Mouse (Mus musculus) CH12.LX (cell line): ENCODE results near the gene Cntn1. TPM values are rescaled to one million over a fixed set of nuclear protein-coding genes. Genes with fewer than 3 reads are reported as not detected.

Source experiments
- DNase-seq: peaks from one replicate; pipeline ENCODE4 v3.0.0-alpha.2; 2013; ENCODE audit errors: extremely low read depth
- H3K27ac ChIP-seq: 2 replicates; pipeline ENCODE4 v1.5.1; 2012; ENCODE audit warnings: low read depth, mild to moderate bottlenecking, control low read depth, moderate library complexity; ENCODE audit not compliant: insufficient read depth
- H3K27me3 ChIP-seq: replicated peaks from 2 replicates; pipeline ENCODE3; 2012; ENCODE audit warnings: inconsistent platforms
- H3K36me3 ChIP-seq, 2 experiments: replicated peaks in 1 of 2; 2 replicates each; pipeline versions ENCODE3 to v1.6.1; 2012; ENCODE audit warnings: inconsistent platforms in 1 of 2, low read length in 1 of 2, mild to moderate bottlenecking in 1 of 2, mixed read lengths in 1 of 2, moderate library complexity in 1 of 2; ENCODE audit not compliant: control insufficient read depth in 1 of 2, insufficient read depth in 1 of 2
- H3K4me1 ChIP-seq, 2 experiments: 2 replicates each; pipeline ENCODE4 v1.6.1; 2012; ENCODE audit warnings: inconsistent platforms in 1 of 2, moderate library complexity in 1 of 2; ENCODE audit not compliant: insufficient read depth in 2 of 2, control insufficient read depth in 1 of 2
- H3K4me2 ChIP-seq: 2 replicates; pipeline ENCODE4 v1.6.1; 2012; ENCODE audit warnings: low read depth, mild to moderate bottlenecking, control low read depth; ENCODE audit not compliant: poor library complexity, insufficient read depth, severe bottlenecking
- H3K4me3 ChIP-seq, 3 experiments: fragments of 150-350 bp in 1 of 3; sonication (generic) in 1 of 3; replicated peaks in 1 of 3; 2 replicates each; pipeline versions ENCODE3 to v1.5.1; 2011 to 2012; ENCODE audit warnings: low read depth in 2 of 3, low read length in 2 of 3, mild to moderate bottlenecking in 2 of 3, moderate library complexity in 2 of 3, control low read depth in 1 of 3, improper control_type of control experiment in 1 of 3, inconsistent platforms in 1 of 3, mixed read lengths in 1 of 3; ENCODE audit not compliant: poor library complexity in 1 of 3
- H3K79me2 ChIP-seq: replicated peaks from 2 replicates; pipeline ENCODE4 v1.6.1; 2012; ENCODE audit warnings: mild to moderate bottlenecking, moderate library complexity; ENCODE audit not compliant: control insufficient read depth, poor library complexity, insufficient read depth, severe bottlenecking; ENCODE audit errors: extremely low read depth
- H3K9ac ChIP-seq: 2 replicates; pipeline ENCODE4 v1.6.1; 2012; ENCODE audit warnings: low read depth, mild to moderate bottlenecking, control low read depth, moderate library complexity; ENCODE audit not compliant: insufficient read depth
- H3K9me3 ChIP-seq: replicated peaks from 2 replicates; pipeline ENCODE3; 2012; ENCODE audit warnings: low read length, inconsistent platforms, mixed read lengths
- BHLHE40 ChIP-seq: IDR thresholded peaks from 2 replicates; pipeline ENCODE4 v1.6.1; 2011; ENCODE audit warnings: mild to moderate bottlenecking, low read depth, low read length, improper control_type of control experiment
- CHD1 ChIP-seq: IDR thresholded peaks from 2 replicates; pipeline ENCODE4 v1.6.1; 2012; ENCODE audit warnings: low read depth, low read length, improper control_type of control experiment, inconsistent platforms
- CTCF ChIP-seq, 2 experiments: IDR thresholded peaks in 1 of 2; conservative IDR thresholded peaks in 1 of 2; 2 replicates each; pipeline ENCODE4 v1.5.1; 2011 to 2012; ENCODE audit warnings: low read depth in 2 of 2, low read length in 2 of 2, improper control_type of control experiment in 1 of 2, inconsistent platforms in 1 of 2, mild to moderate bottlenecking in 1 of 2, moderate library complexity in 1 of 2
- EP300 ChIP-seq: IDR thresholded peaks from 2 replicates; pipeline ENCODE4 v1.6.1; 2011; ENCODE audit warnings: low read length, improper control_type of control experiment
- ETS1 ChIP-seq: conservative IDR thresholded peaks from 2 replicates; pipeline ENCODE4 v1.6.1; 2012; ENCODE audit warnings: low read depth, mild to moderate bottlenecking, inconsistent platforms, low read length, improper control_type of control experiment, moderate library complexity
- GABPA ChIP-seq: IDR thresholded peaks from 2 replicates; pipeline ENCODE4 v1.6.1; 2012; ENCODE audit warnings: low read depth, low read length, improper control_type of control experiment, inconsistent platforms; ENCODE audit not compliant: insufficient replicate concordance
- HCFC1 ChIP-seq: IDR thresholded peaks from 2 replicates; pipeline ENCODE4 v1.6.1; 2012; ENCODE audit warnings: low read depth, mild to moderate bottlenecking, inconsistent platforms, low read length, improper control_type of control experiment
- IRF4 ChIP-seq: IDR thresholded peaks from 2 replicates; pipeline ENCODE4 v1.6.1; 2014; ENCODE audit warnings: low read depth, mild to moderate bottlenecking, inconsistent platforms, low read length, improper control_type of control experiment
- KAT2A ChIP-seq: IDR thresholded peaks from 2 replicates; pipeline ENCODE4 v1.6.1; 2012; ENCODE audit warnings: low read length, improper control_type of control experiment, inconsistent platforms; ENCODE audit not compliant: insufficient replicate concordance
- MAZ ChIP-seq: IDR thresholded peaks from 2 replicates; pipeline ENCODE4 v1.6.1; 2012; ENCODE audit warnings: low read depth, mild to moderate bottlenecking, inconsistent platforms, low read length, improper control_type of control experiment, moderate library complexity
- MEF2A ChIP-seq: IDR thresholded peaks from 2 replicates; pipeline ENCODE4 v1.6.1; 2014; ENCODE audit warnings: low read depth, mild to moderate bottlenecking, inconsistent platforms, low read length, improper control_type of control experiment, borderline replicate concordance
- MYC ChIP-seq: IDR thresholded peaks from 2 replicates; pipeline ENCODE4 v1.6.1; 2011; ENCODE audit warnings: low read depth, mild to moderate bottlenecking, improper control_type of control experiment, low read length
- NELFE ChIP-seq: IDR thresholded peaks from 2 replicates; pipeline ENCODE4 v1.6.1; 2011; ENCODE audit warnings: low read depth, low read length, improper control_type of control experiment
- NRF1 ChIP-seq: IDR thresholded peaks from 2 replicates; pipeline ENCODE4 v1.6.1; 2014; ENCODE audit warnings: low read depth, mild to moderate bottlenecking, inconsistent platforms, low read length, improper control_type of control experiment, moderate library complexity
- PAX5 ChIP-seq: IDR thresholded peaks from 2 replicates; pipeline ENCODE4 v1.6.1; 2012; ENCODE audit warnings: low read length, inconsistent platforms, mixed read lengths
- POLR2AphosphoS2 ChIP-seq: IDR thresholded peaks from 2 replicates; pipeline ENCODE4 v1.6.1; 2011; ENCODE audit warnings: low read depth, low read length, improper control_type of control experiment
- RAD21 ChIP-seq: IDR thresholded peaks from 2 replicates; pipeline ENCODE4 v1.6.1; 2011; ENCODE audit warnings: low read depth, mild to moderate bottlenecking, low read length, improper control_type of control experiment, moderate library complexity
- RCOR1 ChIP-seq: conservative IDR thresholded peaks from 2 replicates; pipeline ENCODE4 v1.6.1; 2012; ENCODE audit warnings: low read depth, mild to moderate bottlenecking, inconsistent platforms, low read length, improper control_type of control experiment
- SIN3A ChIP-seq: IDR thresholded peaks from 2 replicates; pipeline ENCODE4 v1.6.1; 2012; ENCODE audit warnings: low read length, improper control_type of control experiment, inconsistent platforms
- SMC3 ChIP-seq: IDR thresholded peaks from 2 replicates; pipeline ENCODE4 v1.6.1; 2011; ENCODE audit warnings: low read depth, low read length, improper control_type of control experiment
- TBP ChIP-seq: conservative IDR thresholded peaks from 2 replicates; pipeline ENCODE4 v1.6.1; 2011; ENCODE audit warnings: low read depth, low read length, improper control_type of control experiment
- TCF12 ChIP-seq: IDR thresholded peaks from 2 replicates; pipeline ENCODE4 v1.6.1; 2014; ENCODE audit warnings: low read depth, mild to moderate bottlenecking, inconsistent platforms, low read length, improper control_type of control experiment
- UBTF ChIP-seq: IDR thresholded peaks from 2 replicates; pipeline ENCODE4 v1.6.1; 2012; ENCODE audit warnings: low read depth, mild to moderate bottlenecking, inconsistent platforms, low read length, improper control_type of control experiment, moderate library complexity
- USF2 ChIP-seq: conservative IDR thresholded peaks from 2 replicates; pipeline ENCODE4 v1.6.1; 2011; ENCODE audit warnings: low read depth, low read length, improper control_type of control experiment
- ZC3H11A ChIP-seq: IDR thresholded peaks from 2 replicates; pipeline ENCODE4 v1.6.1; 2012; ENCODE audit warnings: low read depth, mild to moderate bottlenecking, inconsistent platforms, low read length, improper control_type of control experiment
- ZKSCAN1 ChIP-seq: IDR thresholded peaks from 2 replicates; pipeline ENCODE4 v1.6.1; 2012; ENCODE audit warnings: low read depth, inconsistent platforms, low read length, improper control_type of control experiment, borderline replicate concordance
- ZMIZ1 ChIP-seq: IDR thresholded peaks from 2 replicates; pipeline ENCODE4 v1.6.1; 2012; ENCODE audit warnings: low read depth, mild to moderate bottlenecking, inconsistent platforms, low read length, improper control_type of control experiment
- ZNF384 ChIP-seq: IDR thresholded peaks from 2 replicates; pipeline ENCODE4 v1.6.1; 2012; ENCODE audit warnings: low read depth, low read length, improper control_type of control experiment, inconsistent platforms
- dilution Hi-C: fragments of 300-500 bp; cut with MboI; formaldehyde crosslinking; loops from 2 replicates; pipeline ENCODE4 v1.14.3; 2020; ENCODE audit warnings: low sequenced_read_pairs; ENCODE audit not compliant: extremely low pct_unique_long_range_greater_than_20kb, extremely low pct_ligation_motif_present
- in situ Hi-C: fragments of 300-500 bp; cut with MboI; formaldehyde crosslinking; loops from 3 replicates; pipeline ENCODE4 v1.14.3; 2019; ENCODE audit warnings: low sequenced_read_pairs, low pct_ligation_motif_present, low pct_unique_long_range_greater_than_20kb, mixed read lengths
- polyA plus RNA-seq: library from polyadenylated mRNA; unstranded; fragments of >175 nt; gene quantifications from 2 replicates; pipeline ENCODE4 v1.2.1, GENCODE M21; 2012; ENCODE audit warnings: low read depth; ENCODE audit not compliant: insufficient read length
- total RNA-seq, 2 experiments: library from RNA; depleted of rRNA; stranded (reverse); fragments of 300-350 nt in 1 of 2; fragments of >200 nt in 1 of 2; gene quantifications; 2 replicates each; pipeline ENCODE4 v1.2.3; 2012 to 2014

Cntn1 gene
- total and polyA plus RNA-seq, 3 experiments = 0.04 TPM; not detected in 2

DNA sequence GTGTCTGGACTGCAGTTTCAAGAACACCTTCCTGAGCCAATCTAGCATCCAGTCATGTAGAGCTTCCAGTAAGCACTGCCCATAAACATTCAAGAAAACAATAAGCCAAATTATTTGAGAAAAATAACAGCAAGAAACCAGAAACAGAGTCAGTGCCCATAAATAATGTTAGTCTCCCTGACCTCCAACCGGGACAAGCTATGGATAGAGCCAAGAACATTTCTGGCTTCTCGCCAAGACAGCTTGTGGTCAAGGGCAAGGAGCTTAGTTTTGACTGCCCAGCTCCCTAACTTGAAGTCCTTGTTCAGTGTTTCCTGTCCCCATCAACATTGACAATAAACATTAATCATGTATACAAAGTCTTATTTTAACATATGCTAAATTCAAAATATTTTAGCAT, 139.0 kb downstream of the Cntn1 start:
- no peak for TF ChIP-seq BHLHE40
- TF ChIP-seq SIN3A = no peak
- no peak for TF ChIP-seq GABPA
- no peak for TF ChIP-seq UBTF
- no peak for TF ChIP-seq MEF2A
- no peak for TF ChIP-seq MYC
- no peak for TF ChIP-seq POLR2AphosphoS2
- TF ChIP-seq ETS1 = no peak
- TF ChIP-seq RCOR1 = no peak
- TF ChIP-seq HCFC1 = no peak
- TF ChIP-seq ZMIZ1 = no peak
- TF ChIP-seq ZKSCAN1 = no peak
- no peak for TF ChIP-seq MAZ
- no peak for TF ChIP-seq NELFE
- no peak for TF ChIP-seq CTCF (conservative IDR thresholded peaks at IDR 0.05 in 1 of 2, IDR thresholded peaks at IDR 0.05 in 1 of 2; ENCODE audit: low read depth in 2 of 2, low read length in 2 of 2)
- TF ChIP-seq PAX5 = no peak
- Histone ChIP-seq H3K4me3 (no peak overlapping the region), H3K9me3 (peaks cover 50% of the 10 kb centered on the region), H3K79me2 (no peaks in the 10 kb centered on the region), H3K4me2 (no peak overlapping the region), H3K27ac (no peak overlapping the region), H3K4me1 (no peaks in the 10 kb centered on the region), H3K36me3 (no peaks in the 10 kb centered on the region), H3K27me3 (no peaks in the 10 kb centered on the region), H3K9ac (no peak overlapping the region)
- dilution Hi-C loops = no loop called here
- DNase-seq = no peak
- in situ Hi-C loops = no loop called here

DNA sequence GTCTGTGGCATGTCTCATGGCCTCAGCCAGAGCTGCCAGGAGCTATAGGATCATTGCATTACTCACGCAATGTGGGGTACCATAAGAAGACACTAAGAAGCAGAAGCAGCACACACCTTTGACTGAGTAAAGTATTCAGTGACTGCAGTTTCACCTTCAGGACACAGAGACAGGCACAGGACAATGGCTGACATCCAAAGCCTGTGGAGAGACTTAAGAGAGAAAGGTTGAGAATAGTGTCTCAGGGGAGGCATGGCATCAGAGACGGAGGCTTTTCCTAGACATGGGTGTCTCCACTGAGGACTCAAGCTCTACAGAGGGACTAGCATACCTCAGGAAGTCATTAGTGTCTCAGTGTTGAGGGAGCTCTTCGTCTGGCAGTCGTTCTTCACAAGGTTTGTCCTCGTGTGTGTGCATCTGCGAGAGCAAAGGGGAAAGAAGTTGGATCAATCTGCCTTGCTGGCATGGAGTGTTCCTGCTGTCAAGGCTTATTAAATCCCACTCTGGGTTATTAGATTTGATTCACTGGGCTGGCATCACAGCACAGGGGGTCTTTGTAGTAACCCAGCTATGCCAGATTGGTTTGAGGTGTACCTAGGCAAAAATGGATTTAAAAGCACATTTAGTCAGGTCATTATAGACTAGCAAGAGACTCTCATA, 149.5 kb downstream of the Cntn1 start:
- Histone ChIP-seq H3K4me1 (no peaks in the 10 kb centered on the region), H3K36me3 (no peaks in the 10 kb centered on the region), H3K27me3 (no peaks in the 10 kb centered on the region), H3K79me2 (no peaks in the 10 kb centered on the region), H3K27ac (no peak overlapping the region), H3K4me3 (no peak overlapping the region), H3K9me3 (peaks cover 41% of the 10 kb centered on the region), H3K4me2 (no peak overlapping the region), H3K9ac (no peak overlapping the region)
- no peak for DNase-seq
- in situ Hi-C loops (no loop called here), dilution Hi-C loops (no loop called here)
- TF ChIP-seq ZMIZ1 (no peak), NELFE (no peak), UBTF (no peak), BHLHE40 (no peak), RCOR1 (no peak), NRF1 (no peak), HCFC1 (no peak), ZC3H11A (no peak), RAD21 (no peak), IRF4 (no peak), TCF12 (no peak), EP300 (no peak), CHD1 (no peak), SMC3 (no peak), ZNF384 (no peak), MEF2A (no peak), KAT2A (no peak), TBP (no peak), USF2 (no peak), PAX5 (no peak)
